Mouse (Mus musculus): ENCODE measurements around the gene Arhgap1. TPM values are rescaled to one million over a fixed set of nuclear protein-coding genes. Genes with fewer than 3 reads are reported as not detected.
A peak's percentile ranks its signal among the peaks of the same experiment; 100 is the strongest.

Gene Arhgap1
- polyA plus RNA-seq, 1 experiment from 2014 or later: 76.3 TPM

- no peak for ATAC-seq (ENCODE audit: insufficient number of reproducible peaks, insufficient read depth, low FRiP score, low TSS enrichment, low read depth)
- Histone ChIP-seq H3K9me3 (no peaks in the 10 kb centered on the region), H3K4me3 (replicated peaks) (no peak overlapping the region), H3K36me3 (peaks cover 12% of the 10 kb centered on the region), H3K4me2 (no peak overlapping the region), H3K27ac (no peak overlapping the region), H3K27me3 (no peaks in the 10 kb centered on the region), H3K9ac (replicated peaks) (no peak overlapping the region), H3K4me1 (replicated peaks) (no peaks in the 10 kb centered on the region)
- WGBS: 94% methylated on average over 1 of the region's 1 CpGs
Observed at GRCm38 (mm10) chr2:91699225-91699624, 49.6 kb downstream of the Arhgap1 start.

- Histone ChIP-seq H3K4me3 (replicated peaks) (no peak overlapping the region), H3K4me2 (no peak overlapping the region), H3K27ac (no peak overlapping the region), H3K9me3 (no peaks in the 10 kb centered on the region), H3K36me3 (no peaks in the 10 kb centered on the region), H3K9ac (replicated peaks) (no peak overlapping the region), H3K27me3 (no peaks in the 10 kb centered on the region), H3K4me1 (replicated peaks) (no peaks in the 10 kb centered on the region)
- ATAC-seq (ENCODE audit: insufficient number of reproducible peaks, insufficient read depth, low FRiP score, low TSS enrichment, low read depth): no peak
- WGBS: 97% methylated on average over 2 of the region's 2 CpGs
Observed at GRCm38 (mm10) chr2:91701366-91701765, 51.7 kb downstream of the Arhgap1 start.

GRCm38 (mm10) chr2:91705736-91706135 lies 56.1 kb downstream of the Arhgap1 start:
- no peak for ATAC-seq (ENCODE audit: insufficient number of reproducible peaks, insufficient read depth, low FRiP score, low TSS enrichment, low read depth)
- Histone ChIP-seq H3K4me1 (replicated peaks) (peaks cover 6% of the 10 kb centered on the region), H3K27ac (no peak overlapping the region), H3K36me3 (no peaks in the 10 kb centered on the region), H3K4me2 (no peak overlapping the region), H3K9ac (replicated peaks) (no peak overlapping the region), H3K9me3 (no peaks in the 10 kb centered on the region), H3K4me3 (replicated peaks) (no peak overlapping the region), H3K27me3 (no peaks in the 10 kb centered on the region)
- WGBS: 87% methylated on average over 6 of the region's 6 CpGs

- H3K27me3 ChIP-seq: no peaks in the 10 kb centered on the region
- H3K27ac ChIP-seq: no peak overlapping the region
- H3K4me1 ChIP-seq (replicated peaks): peaks cover 8% of the 10 kb centered on the region
- no peak overlapping the region for H3K9ac ChIP-seq (replicated peaks)
- H3K9me3 ChIP-seq: no peaks in the 10 kb centered on the region
- H3K4me3 ChIP-seq (replicated peaks): no peak overlapping the region
- H3K4me2 ChIP-seq: no peak overlapping the region
- ATAC-seq (ENCODE audit: insufficient number of reproducible peaks, insufficient read depth, low FRiP score, low TSS enrichment, low read depth): no peak
- H3K36me3 ChIP-seq: no peaks in the 10 kb centered on the region
Observed at GRCm38 (mm10) chr2:91706456-91706855, 56.8 kb downstream of the Arhgap1 start.

- Histone ChIP-seq H3K4me1 (replicated peaks) (peaks cover 13% of the 10 kb centered on the region), H3K27ac (no peak overlapping the region), H3K9ac (replicated peaks) (no peak overlapping the region), H3K27me3 (no peaks in the 10 kb centered on the region), H3K9me3 (no peaks in the 10 kb centered on the region), H3K4me3 (replicated peaks) (no peak overlapping the region), H3K36me3 (no peaks in the 10 kb centered on the region), H3K4me2 (no peak overlapping the region)
- no peak for ATAC-seq (ENCODE audit: insufficient number of reproducible peaks, insufficient read depth, low FRiP score, low TSS enrichment, low read depth)
- 94% methylated on average over 6 of the region's 6 CpGs for WGBS
Observed at GRCm38 (mm10) chr2:91708361-91708760, 58.7 kb downstream of the Arhgap1 start.

GRCm38 (mm10) chr2:91710272-91711234 lies 60.9 kb downstream of the Arhgap1 start, which contains the start of the genes Atg13 and Harbi1:
Gene Atg13 (minus strand): TSS chr2:91710576.
Gene Harbi1 (plus strand): TSS chr2:91710852.
- ATAC-seq (ENCODE audit: insufficient number of reproducible peaks, insufficient read depth, low FRiP score, low TSS enrichment, low read depth): peak; percentile 96
- Histone ChIP-seq H3K27ac (peak within 1 kb of the TSS; percentile 89), H3K9me3 (no peaks in the 10 kb centered on the region), H3K27me3 (no peaks in the 10 kb centered on the region), H3K36me3 (peaks cover 10% of the 10 kb centered on the region; the same call in 1 of the 2 replicates), H3K4me3 (replicated peaks) (peak within 1 kb of the TSS; percentile 89), H3K4me2 (peak within 1 kb of the TSS; percentile 86), H3K4me1 (replicated peaks) (peaks cover 13% of the 10 kb centered on the region), H3K9ac (replicated peaks) (peak within 1 kb of the TSS; percentile 81)
- under 1% methylated on average over 66 of the region's 66 CpGs for WGBS

- Histone ChIP-seq H3K27me3 (no peaks in the 10 kb centered on the region), H3K4me2 (peak overlapping the region; percentile 86), H3K36me3 (peaks cover 17% of the 10 kb centered on the region), H3K27ac (peak overlapping the region; percentile 89), H3K9me3 (no peaks in the 10 kb centered on the region), H3K4me3 (replicated peaks) (peak overlapping the region; percentile 89), H3K4me1 (replicated peaks) (peaks cover 13% of the 10 kb centered on the region), H3K9ac (replicated peaks) (peak overlapping the region; percentile 81)
- WGBS: 6% methylated on average over 8 of the region's 8 CpGs
- no peak for ATAC-seq (ENCODE audit: insufficient number of reproducible peaks, insufficient read depth, low FRiP score, low TSS enrichment, low read depth)
Observed at GRCm38 (mm10) chr2:91711256-91711925, 61.7 kb downstream of the Arhgap1 start.

- H3K4me2 ChIP-seq: no peak overlapping the region
- no peak overlapping the region for H3K9ac ChIP-seq (replicated peaks)
- no peak overlapping the region for H3K27ac ChIP-seq
- 93% methylated on average over 1 of the region's 1 CpGs for WGBS
- peaks cover 34% of the 10 kb centered on the region for H3K36me3 ChIP-seq
- no peaks in the 10 kb centered on the region for H3K9me3 ChIP-seq
- H3K27me3 ChIP-seq: no peaks in the 10 kb centered on the region
- ATAC-seq (ENCODE audit: insufficient number of reproducible peaks, insufficient read depth, low FRiP score, low TSS enrichment, low read depth): no peak
- no peak overlapping the region for H3K4me3 ChIP-seq (replicated peaks)
- H3K4me1 ChIP-seq (replicated peaks): peaks cover 7% of the 10 kb centered on the region
Observed at GRCm38 (mm10) chr2:91714921-91715320, 65.3 kb downstream of the Arhgap1 start.

GRCm38 (mm10) chr2:91718276-91718675 lies 68.6 kb downstream of the Arhgap1 start:
- Histone ChIP-seq H3K4me1 (replicated peaks) (no peaks in the 10 kb centered on the region), H3K27ac (no peak overlapping the region), H3K4me3 (replicated peaks) (no peak overlapping the region), H3K36me3 (peaks cover 50% of the 10 kb centered on the region), H3K9me3 (no peaks in the 10 kb centered on the region), H3K27me3 (no peaks in the 10 kb centered on the region), H3K4me2 (no peak overlapping the region), H3K9ac (replicated peaks) (no peak overlapping the region)
- ATAC-seq (ENCODE audit: insufficient number of reproducible peaks, insufficient read depth, low FRiP score, low TSS enrichment, low read depth): no peak
- WGBS: 86% methylated on average over 6 of the region's 6 CpGs

Measured in limb, embryonic 12.5 days (tissue).